Mouse (Mus musculus): ENCODE measurements around the gene Kdm1b. TPM values are rescaled to one million over a fixed set of nuclear protein-coding genes. Genes with fewer than 3 reads are reported as not detected.

Gene Kdm1b
- polyA plus RNA-seq, 1 experiment from 2014 or later = 6.7 TPM

- Histone ChIP-seq H3K9me3 (ENCODE audit: control insufficient read depth) (no peaks in the 10 kb centered on the region), H3K4me2 (replicated peaks; ENCODE audit: low read depth) (no peak overlapping the region), H3K27ac (ENCODE audit: low read depth, low read length) (no peak overlapping the region), H3K9ac (ENCODE audit: low read depth, low read length) (no peak overlapping the region), H3K27me3 (replicated peaks; ENCODE audit: control insufficient read depth, insufficient read depth, low read length) (no peaks in the 10 kb centered on the region), H3K4me3 (ENCODE audit: low read depth, low read length) (no peak overlapping the region), H3K36me3 (ENCODE audit: control insufficient read depth, insufficient read depth) (peaks cover 61% of the 10 kb centered on the region), H3K4me1 (replicated peaks; ENCODE audit: control insufficient read depth, insufficient read depth, low read length) (no peaks in the 10 kb centered on the region)
- TF ChIP-seq CTCF (IDR thresholded peaks at IDR 0.05; ENCODE audit: low read depth) = no peak
- no peak for ATAC-seq
These were observed 34.1 kb downstream of the Kdm1b start for GRCm38 (mm10) chr13:47077367-47077766.

GRCm38 (mm10) chr13:47078799-47079198 is 35.5 kb downstream of the Kdm1b start:
- Histone ChIP-seq H3K9ac (ENCODE audit: low read depth, low read length) (no peak overlapping the region), H3K36me3 (ENCODE audit: control insufficient read depth, insufficient read depth) (peaks cover 52% of the 10 kb centered on the region), H3K27me3 (replicated peaks; ENCODE audit: control insufficient read depth, insufficient read depth, low read length) (no peaks in the 10 kb centered on the region), H3K27ac (ENCODE audit: low read depth, low read length) (no peak overlapping the region), H3K4me2 (replicated peaks; ENCODE audit: low read depth) (no peak overlapping the region), H3K4me3 (ENCODE audit: low read depth, low read length) (no peak overlapping the region), H3K4me1 (replicated peaks; ENCODE audit: control insufficient read depth, insufficient read depth, low read length) (no peaks in the 10 kb centered on the region), H3K9me3 (ENCODE audit: control insufficient read depth) (no peaks in the 10 kb centered on the region)
- ATAC-seq = no peak
- peak; percentile 56 for TF ChIP-seq CTCF (IDR thresholded peaks at IDR 0.05; ENCODE audit: low read depth)
- 83% methylated on average over 5 of the region's 5 CpGs for WGBS

- Histone ChIP-seq H3K4me1 (replicated peaks; ENCODE audit: control insufficient read depth, insufficient read depth, low read length) (no peaks in the 10 kb centered on the region), H3K9me3 (ENCODE audit: control insufficient read depth) (no peaks in the 10 kb centered on the region), H3K36me3 (ENCODE audit: control insufficient read depth, insufficient read depth) (peaks cover 47% of the 10 kb centered on the region), H3K4me2 (replicated peaks; ENCODE audit: low read depth) (no peak overlapping the region), H3K4me3 (ENCODE audit: low read depth, low read length) (no peak overlapping the region), H3K27me3 (replicated peaks; ENCODE audit: control insufficient read depth, insufficient read depth, low read length) (no peaks in the 10 kb centered on the region), H3K27ac (ENCODE audit: low read depth, low read length) (no peak overlapping the region), H3K9ac (ENCODE audit: low read depth, low read length) (no peak overlapping the region)
- peak; percentile 62 for TF ChIP-seq CTCF (IDR thresholded peaks at IDR 0.05; ENCODE audit: low read depth)
- no peak for ATAC-seq
- 88% methylated on average over 4 of the region's 4 CpGs for WGBS
These were observed 37.7 kb downstream of the Kdm1b start for GRCm38 (mm10) chr13:47080905-47081505.

- WGBS = 88% methylated on average over 1 of the region's 1 CpGs
- H3K4me2 ChIP-seq (replicated peaks; ENCODE audit: low read depth) = no peak overlapping the region
- H3K9ac ChIP-seq (ENCODE audit: low read depth, low read length) = no peak overlapping the region
- ATAC-seq = no peak
- H3K4me3 ChIP-seq (ENCODE audit: low read depth, low read length) = no peak overlapping the region
- H3K27me3 ChIP-seq (replicated peaks; ENCODE audit: control insufficient read depth, insufficient read depth, low read length) = no peaks in the 10 kb centered on the region
- peaks cover 46% of the 10 kb centered on the region for H3K36me3 ChIP-seq (ENCODE audit: control insufficient read depth, insufficient read depth)
- no peak for TF ChIP-seq CTCF (IDR thresholded peaks at IDR 0.05; ENCODE audit: low read depth)
- H3K4me1 ChIP-seq (replicated peaks; ENCODE audit: control insufficient read depth, insufficient read depth, low read length) = no peaks in the 10 kb centered on the region
- H3K9me3 ChIP-seq (ENCODE audit: control insufficient read depth) = no peaks in the 10 kb centered on the region
- H3K27ac ChIP-seq (ENCODE audit: low read depth, low read length) = no peak overlapping the region
These were observed 45.1 kb downstream of the Kdm1b start for GRCm38 (mm10) chr13:47088433-47088832.

- Histone ChIP-seq H3K9ac (ENCODE audit: low read depth, low read length) (no peak overlapping the region), H3K27me3 (replicated peaks; ENCODE audit: control insufficient read depth, insufficient read depth, low read length) (no peaks in the 10 kb centered on the region), H3K4me1 (replicated peaks; ENCODE audit: control insufficient read depth, insufficient read depth, low read length) (no peaks in the 10 kb centered on the region), H3K9me3 (ENCODE audit: control insufficient read depth) (no peaks in the 10 kb centered on the region), H3K36me3 (ENCODE audit: control insufficient read depth, insufficient read depth) (peaks cover 51% of the 10 kb centered on the region), H3K4me3 (ENCODE audit: low read depth, low read length) (no peak overlapping the region), H3K27ac (ENCODE audit: low read depth, low read length) (no peak overlapping the region), H3K4me2 (replicated peaks; ENCODE audit: low read depth) (no peak overlapping the region)
- TF ChIP-seq CTCF (IDR thresholded peaks at IDR 0.05; ENCODE audit: low read depth) = no peak
- 80% methylated on average over 2 of the region's 2 CpGs for WGBS
- no peak for ATAC-seq
These were observed 46.0 kb downstream of the Kdm1b start for GRCm38 (mm10) chr13:47089271-47089670.

- Histone ChIP-seq H3K27ac (ENCODE audit: low read depth, low read length) (no peak overlapping the region), H3K4me1 (replicated peaks; ENCODE audit: control insufficient read depth, insufficient read depth, low read length) (no peaks in the 10 kb centered on the region), H3K4me2 (replicated peaks; ENCODE audit: low read depth) (no peak overlapping the region), H3K27me3 (replicated peaks; ENCODE audit: control insufficient read depth, insufficient read depth, low read length) (no peaks in the 10 kb centered on the region), H3K4me3 (ENCODE audit: low read depth, low read length) (no peak overlapping the region), H3K9me3 (ENCODE audit: control insufficient read depth) (no peaks in the 10 kb centered on the region), H3K9ac (ENCODE audit: low read depth, low read length) (no peak overlapping the region), H3K36me3 (ENCODE audit: control insufficient read depth, insufficient read depth) (peaks cover 43% of the 10 kb centered on the region)
- TF ChIP-seq CTCF (IDR thresholded peaks at IDR 0.05; ENCODE audit: low read depth) = no peak
- ATAC-seq = no peak
- WGBS = 88% methylated on average over 2 of the region's 2 CpGs
These were observed 50.5 kb downstream of the Kdm1b start for GRCm38 (mm10) chr13:47093791-47094190.

- 73% methylated on average over 2 of the region's 2 CpGs for WGBS
- ATAC-seq = no peak
- H3K27ac ChIP-seq (ENCODE audit: low read depth, low read length) = no peak overlapping the region
- peaks cover 38% of the 10 kb centered on the region for H3K36me3 ChIP-seq (ENCODE audit: control insufficient read depth, insufficient read depth)
- H3K27me3 ChIP-seq (replicated peaks; ENCODE audit: control insufficient read depth, insufficient read depth, low read length) = no peaks in the 10 kb centered on the region
- H3K4me3 ChIP-seq (ENCODE audit: low read depth, low read length) = no peak overlapping the region
- TF ChIP-seq CTCF (IDR thresholded peaks at IDR 0.05; ENCODE audit: low read depth) = no peak
- no peak overlapping the region for H3K9ac ChIP-seq (ENCODE audit: low read depth, low read length)
- H3K9me3 ChIP-seq (ENCODE audit: control insufficient read depth) = no peaks in the 10 kb centered on the region
- H3K4me1 ChIP-seq (replicated peaks; ENCODE audit: control insufficient read depth, insufficient read depth, low read length) = no peaks in the 10 kb centered on the region
- H3K4me2 ChIP-seq (replicated peaks; ENCODE audit: low read depth) = no peak overlapping the region
These were observed 53.3 kb downstream of the Kdm1b start for GRCm38 (mm10) chr13:47096591-47096990.
